Mouse (Mus musculus): ENCODE measurements around the gene Olfr1160.

DNA sequence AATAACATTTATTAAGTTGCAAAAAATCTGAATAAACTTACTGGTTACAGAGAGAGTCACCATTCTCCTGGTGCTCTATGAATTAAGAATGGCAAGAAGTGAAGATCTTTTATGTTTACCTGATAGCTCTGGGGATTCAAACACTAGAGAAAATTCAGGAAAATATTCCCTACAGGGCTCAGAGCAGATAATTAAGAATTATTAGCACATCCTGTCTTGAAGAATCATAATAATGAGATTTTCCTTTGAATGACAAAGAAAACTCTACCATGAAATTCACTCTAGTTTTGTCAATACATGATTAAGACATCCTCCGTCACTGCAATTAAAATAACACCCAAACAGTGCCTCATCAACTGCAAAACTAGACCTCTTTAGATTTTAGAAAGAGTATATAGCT lies 43.0 kb upstream of the Olfr1160 start, which contains the start of gene Olfr1162:
- no peak for TF ChIP-seq POLR2A (IDR thresholded peaks at IDR 0.05; ENCODE audit: insufficient read length, low read depth)
- no peak for TF ChIP-seq MYOD1 (IDR thresholded peaks at IDR 0.05; ENCODE audit: control insufficient read depth in 1 of 3, insufficient read length in 2 of 3, low read depth in 2 of 3)
- TF ChIP-seq MAX (IDR thresholded peaks at IDR 0.05; ENCODE audit: low read depth): no peak
- no peak for TF ChIP-seq E2F4 (IDR thresholded peaks at IDR 0.05; ENCODE audit: insufficient read depth)
- TF ChIP-seq TCF3 (IDR thresholded peaks at IDR 0.05; ENCODE audit: insufficient read length, low read depth): no peak
- TF ChIP-seq TCF12 (IDR thresholded peaks at IDR 0.05; ENCODE audit: insufficient read depth, poor library complexity, severe bottlenecking): no peak
- TF ChIP-seq USF1 (IDR thresholded peaks at IDR 0.05; ENCODE audit: low read depth): no peak
- TF ChIP-seq SRF (IDR thresholded peaks at IDR 0.05; ENCODE audit: control insufficient read depth, insufficient read length, low read depth): no peak

All from myocyte (in vitro differentiated cells).